Mouse (Mus musculus) heart, adult 2 months (tissue): ENCODE results near the gene Rnf43. TPM values are rescaled to one million over a fixed set of nuclear protein-coding genes. Genes with fewer than 3 reads are reported as not detected.

ENCODE experiments used
- DNase-seq, 2 experiments: peaks; one replicate each; pipeline ENCODE4 v3.0.0; 2021
- H3K27ac ChIP-seq: fragments of 200-600 bp; 2 replicates; pipeline ENCODE4 v1.8.1; 2022
- H3K27me3 ChIP-seq: fragments of 200-500 bp; 2 replicates; pipeline ENCODE4 v1.6.1; 2012; ENCODE audit warnings: mild to moderate bottlenecking, low read length, inconsistent platforms, mixed read lengths; ENCODE audit not compliant: control insufficient read depth, insufficient read depth
- H3K36me3 ChIP-seq: fragments of 200-500 bp; 2 replicates; pipeline ENCODE4 v1.6.1; 2012; ENCODE audit warnings: low read length, inconsistent platforms; ENCODE audit not compliant: control insufficient read depth, insufficient read depth
- H3K4me1 ChIP-seq: fragments of 200-500 bp; 2 replicates; pipeline ENCODE4 v1.6.1; 2011; ENCODE audit warnings: low read length; ENCODE audit not compliant: control insufficient read depth, insufficient read depth
- H3K4me3 ChIP-seq: fragments of 200-600 bp; 2 replicates; pipeline ENCODE4 v1.8.1; 2022
- H3K79me2 ChIP-seq: fragments of 200-500 bp; replicated peaks from 2 replicates; pipeline ENCODE4 v1.6.1; 2012; ENCODE audit warnings: mild to moderate bottlenecking, inconsistent platforms, low read length, moderate library complexity, mixed read lengths; ENCODE audit not compliant: control insufficient read depth, insufficient read depth
- H3K9ac ChIP-seq: fragments of 200-500 bp; 2 replicates; pipeline ENCODE4 v1.6.1; 2012; ENCODE audit warnings: low read depth, mild to moderate bottlenecking, control low read depth, inconsistent platforms, low read length, mixed read lengths
- CTCF ChIP-seq: fragments of 200-600 bp; IDR thresholded peaks from 2 replicates; pipeline ENCODE4 v1.8.1; 2022; ENCODE audit warnings: antibody characterized with exemption, mild to moderate bottlenecking, moderate library complexity
- EP300 ChIP-seq: fragments of 200-500 bp; IDR thresholded peaks from 2 replicates; pipeline ENCODE4 v1.6.1; 2011; ENCODE audit warnings: low read depth, low read length, control low read depth; ENCODE audit not compliant: insufficient read depth
- POLR2A ChIP-seq: fragments of 200-500 bp; IDR thresholded peaks from 2 replicates; pipeline ENCODE4 v1.6.1; 2011; ENCODE audit warnings: mild to moderate bottlenecking, low read depth, low read length, control low read depth; ENCODE audit not compliant: insufficient read depth
- whole genome bisulfite sequencing: fragments of 180-500 bp; shearing (Covaris S2); methylation state at CpG from one replicate; pipeline ENCODE4 v1.1.7; 2018; 5-methylcytosine and 5-hydroxymethylcytosine counted together
- intact Hi-C: fragments of 180-260 bp; cut with DNase I; formaldehyde crosslinking; loops from one replicate; pipeline ENCODE4 v1.15.1; 2025
- polyA plus RNA-seq: library from polyadenylated mRNA; depleted of rRNA; stranded (reverse); fragments of >200 nt; gene quantifications from 2 replicates; pipeline ENCODE4 v1.2.3, GENCODE M21; 2012
- total RNA-seq, 2 experiments: library from RNA; stranded (reverse); gene quantifications; 2 replicates each; pipeline ENCODE4 v1.2.3; 2021

Rnf43 gene
- total and polyA plus RNA-seq, 3 experiments, result 0.31 to 0.45 (median 0.42) TPM

DNA sequence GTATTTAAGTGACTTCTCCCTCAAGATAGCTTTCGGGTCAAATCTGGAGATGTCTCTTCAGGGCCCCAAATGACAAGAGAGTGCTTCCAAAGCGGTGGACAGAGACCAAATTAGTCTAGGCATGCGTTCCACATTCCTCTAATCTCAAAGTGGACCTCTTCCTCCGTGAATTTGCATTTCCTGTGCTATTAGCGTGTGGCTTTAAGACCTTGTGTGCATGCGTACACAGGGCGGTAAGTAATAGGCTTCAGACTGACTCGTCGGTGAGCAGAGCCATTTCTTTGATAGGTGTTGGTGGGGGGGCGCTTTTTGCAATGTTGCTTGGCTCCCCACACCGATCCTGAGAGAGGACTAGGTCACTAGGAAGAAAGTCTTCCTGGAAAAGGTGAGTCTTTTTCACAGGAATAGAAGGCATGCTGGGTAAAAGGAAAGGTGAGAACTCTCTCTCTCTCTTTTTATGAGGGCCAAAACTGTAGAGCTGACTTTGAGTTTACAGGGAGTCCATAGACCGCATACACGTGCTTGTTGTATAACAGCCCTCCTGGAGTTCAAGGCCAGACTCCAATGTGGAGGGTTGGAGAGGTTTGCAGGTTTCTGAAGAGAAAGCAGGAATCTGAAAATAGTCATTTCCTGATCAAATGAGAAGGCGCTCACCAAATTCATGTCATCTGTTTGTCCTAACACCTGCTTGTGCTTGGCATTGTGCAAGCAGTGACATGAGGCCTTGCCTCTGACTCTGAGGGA, 39.5 kb downstream of the Rnf43 start:
- H3K36me3 ChIP-seq, result no peaks in the 10 kb centered on the region
- H3K9ac ChIP-seq, result no peak overlapping the region
- no peaks in the 10 kb centered on the region for H3K4me1 ChIP-seq
- 64% methylated on average over 14 of the region's 14 CpGs for WGBS
- H3K27me3 ChIP-seq, result no peaks in the 10 kb centered on the region
- no peaks in the 10 kb centered on the region for H3K79me2 ChIP-seq
- intact Hi-C loops, result no loop called here
- TF ChIP-seq POLR2A (no peak), EP300 (no peak), CTCF (no peak)
- H3K27ac ChIP-seq, result no peak overlapping the region
- no peak for DNase-seq
- no peak overlapping the region for H3K4me3 ChIP-seq

DNA sequence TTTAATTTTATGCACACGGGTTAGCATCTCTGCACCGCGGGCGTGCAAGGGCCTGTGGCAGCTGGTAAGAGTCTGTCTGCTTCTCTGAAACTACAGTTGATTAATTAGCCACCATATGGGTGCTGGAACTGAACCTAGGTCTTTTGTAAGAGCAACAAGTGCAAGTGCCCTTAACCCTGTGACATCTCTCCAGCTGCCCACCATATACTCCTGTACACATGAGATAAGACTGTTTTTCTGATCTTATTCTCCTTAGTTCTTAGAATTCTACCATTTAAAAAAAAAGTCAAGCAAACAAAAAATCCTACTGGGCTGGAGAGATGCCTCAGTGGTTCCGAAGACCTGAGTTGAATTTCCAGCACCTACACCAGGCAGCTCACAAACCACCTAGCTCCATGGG, 41.1 kb downstream of the Rnf43 start:
- intact Hi-C loops, result no loop called here
- Histone ChIP-seq H3K27me3 (no peaks in the 10 kb centered on the region), H3K27ac (no peak overlapping the region), H3K79me2 (no peaks in the 10 kb centered on the region), H3K4me1 (no peaks in the 10 kb centered on the region), H3K36me3 (no peaks in the 10 kb centered on the region), H3K4me3 (no peak overlapping the region), H3K9ac (no peak overlapping the region)
- WGBS, result 91% methylated on average over 5 of the region's 5 CpGs
- no peak for DNase-seq
- no peak for TF ChIP-seq POLR2A
- no peak for TF ChIP-seq CTCF

DNA sequence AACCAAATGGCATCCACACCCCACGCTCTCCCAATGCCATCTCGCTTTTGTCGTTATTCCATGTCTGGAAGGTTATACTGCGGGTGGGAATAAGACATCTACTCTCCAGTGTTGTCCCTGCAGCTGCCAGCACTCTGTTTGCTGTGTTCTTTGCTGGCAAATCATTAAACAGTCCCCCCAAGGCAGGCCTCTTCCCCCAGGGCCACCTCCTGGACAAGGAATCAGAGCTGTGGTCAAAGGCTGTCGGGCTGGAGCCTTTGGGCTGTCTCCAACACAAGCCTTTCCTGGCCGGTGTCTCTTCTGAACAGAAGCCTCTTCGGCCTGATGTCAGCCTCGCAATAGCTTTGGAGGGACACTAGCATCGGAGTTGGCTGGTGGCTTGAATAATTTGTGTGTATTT, 41.8 kb downstream of the Rnf43 start:
- H3K36me3 ChIP-seq, result no peaks in the 10 kb centered on the region
- DNase-seq, result no peak
- no peaks in the 10 kb centered on the region for H3K79me2 ChIP-seq
- no peaks in the 10 kb centered on the region for H3K4me1 ChIP-seq
- no peak overlapping the region for H3K27ac ChIP-seq
- no peak overlapping the region for H3K4me3 ChIP-seq
- no peak overlapping the region for H3K9ac ChIP-seq
- TF ChIP-seq POLR2A (no peak), EP300 (no peak), CTCF (no peak)
- H3K27me3 ChIP-seq, result no peaks in the 10 kb centered on the region
- intact Hi-C loops, result no loop called here
- WGBS, result 84% methylated on average over 9 of the region's 9 CpGs

GRCm38 (mm10) chr11:87707570-87707969, 45.0 kb downstream of the Rnf43 start:
- Histone ChIP-seq H3K9ac (no peak overlapping the region), H3K4me1 (no peaks in the 10 kb centered on the region), H3K36me3 (no peaks in the 10 kb centered on the region), H3K27ac (no peak overlapping the region), H3K4me3 (no peak overlapping the region), H3K79me2 (no peaks in the 10 kb centered on the region), H3K27me3 (no peaks in the 10 kb centered on the region; the same call in 1 of the 2 replicates)
- 60% methylated on average over 8 of the region's 8 CpGs for WGBS
- no peak for TF ChIP-seq EP300
- no peak for TF ChIP-seq CTCF
- no peak for TF ChIP-seq POLR2A
- no peak for DNase-seq
- intact Hi-C loops, result no loop called here

DNA sequence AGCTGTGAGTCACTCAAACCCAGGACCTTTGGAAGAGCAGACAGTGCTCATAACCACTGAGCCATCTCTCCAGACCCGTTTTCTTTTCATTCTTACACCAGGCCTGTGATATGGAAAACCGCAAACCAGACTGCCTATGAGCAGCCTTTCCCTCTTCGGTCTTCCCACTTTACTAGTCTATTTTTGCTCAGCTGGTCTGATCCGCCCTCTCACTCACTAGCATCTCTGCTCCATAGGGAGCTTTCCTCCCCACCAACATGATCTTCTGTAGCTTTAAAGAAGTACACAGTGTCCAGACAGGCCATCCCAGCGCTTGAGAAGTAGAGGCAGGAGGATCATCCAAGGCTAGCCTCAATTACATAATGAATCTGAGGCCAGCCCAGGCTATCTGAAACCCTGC, 46.5 kb downstream of the Rnf43 start:
- no peaks in the 10 kb centered on the region for H3K79me2 ChIP-seq
- TF ChIP-seq POLR2A (no peak), CTCF (no peak), EP300 (no peak)
- H3K27ac ChIP-seq, result no peak overlapping the region
- H3K9ac ChIP-seq, result no peak overlapping the region
- no peaks in the 10 kb centered on the region for H3K36me3 ChIP-seq
- H3K4me1 ChIP-seq, result no peaks in the 10 kb centered on the region
- intact Hi-C loops, result no loop called here
- 75% methylated on average over 5 of the region's 5 CpGs for WGBS
- H3K27me3 ChIP-seq, result no peaks in the 10 kb centered on the region; the same call in 1 of the 2 replicates
- no peak for DNase-seq
- H3K4me3 ChIP-seq, result no peak overlapping the region

DNA sequence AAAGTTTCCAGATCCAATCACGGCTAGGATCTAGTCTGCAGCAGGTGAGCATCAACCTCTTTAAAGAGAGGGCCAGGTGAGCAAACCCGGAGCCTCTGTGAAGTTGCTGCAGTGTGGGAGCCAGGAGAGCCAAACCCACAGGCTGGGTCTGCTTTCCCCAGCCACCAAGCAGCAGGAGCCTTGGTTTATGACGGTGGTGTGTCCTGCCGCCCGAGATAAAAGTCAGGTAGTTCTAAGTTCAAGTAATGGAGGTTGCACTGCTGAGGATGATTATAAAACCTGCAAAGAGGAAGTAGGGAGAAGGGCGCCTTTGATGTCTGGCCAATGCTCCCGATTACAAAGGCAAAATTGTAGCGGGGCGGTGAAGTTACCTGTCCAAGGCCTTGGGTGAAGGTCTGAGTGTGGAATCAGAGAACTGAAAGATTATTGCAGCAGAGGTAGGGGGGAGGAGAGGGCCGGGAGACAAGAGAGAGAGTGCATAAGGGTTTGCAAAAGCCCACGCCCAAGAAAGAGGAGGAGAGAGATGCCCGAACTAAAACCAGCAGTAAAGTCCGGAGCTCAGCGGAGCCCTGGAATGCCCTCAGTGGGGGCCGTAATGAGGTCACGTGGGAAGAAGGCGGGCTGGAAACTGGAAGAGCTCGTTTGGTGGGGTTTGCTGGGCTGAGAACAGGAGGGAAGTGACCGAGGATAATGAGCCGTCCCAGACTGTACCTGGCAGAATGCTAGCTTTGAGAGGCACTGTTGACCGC, 47.2 kb downstream of the Rnf43 start:
- H3K27ac ChIP-seq, result no peak overlapping the region
- no peaks in the 10 kb centered on the region; the same call in 1 of the 2 replicates for H3K27me3 ChIP-seq
- 12% methylated on average over 21 of the region's 21 CpGs for WGBS
- TF ChIP-seq CTCF, result no peak
- no peak for TF ChIP-seq POLR2A
- no peak for TF ChIP-seq EP300
- no peaks in the 10 kb centered on the region for H3K36me3 ChIP-seq
- H3K4me1 ChIP-seq, result no peaks in the 10 kb centered on the region
- no peak for DNase-seq
- no peaks in the 10 kb centered on the region for H3K79me2 ChIP-seq
- H3K9ac ChIP-seq, result no peak overlapping the region
- no peak overlapping the region for H3K4me3 ChIP-seq
- intact Hi-C loops, result no loop called here
